Mouse (Mus musculus) brain, embryonic 18.5 days (tissue): ENCODE measurements around the gene Trpc5.

Experiments used
- DNase-seq: peaks from one replicate; pipeline ENCODE4 v3.0.0-alpha.2; 2012; ENCODE audit warnings: low read depth, low spot score

Trpc5 gene

DNA sequence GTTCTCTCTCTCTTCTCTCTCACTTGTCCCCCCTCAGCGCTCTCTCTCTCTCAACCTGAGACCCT lies at the start of gene Trpc5:
TSS of gene Trpc5 (minus strand) at position 39 of the 65 bp plus-strand sequence.
- no peak for DNase-seq

DNA sequence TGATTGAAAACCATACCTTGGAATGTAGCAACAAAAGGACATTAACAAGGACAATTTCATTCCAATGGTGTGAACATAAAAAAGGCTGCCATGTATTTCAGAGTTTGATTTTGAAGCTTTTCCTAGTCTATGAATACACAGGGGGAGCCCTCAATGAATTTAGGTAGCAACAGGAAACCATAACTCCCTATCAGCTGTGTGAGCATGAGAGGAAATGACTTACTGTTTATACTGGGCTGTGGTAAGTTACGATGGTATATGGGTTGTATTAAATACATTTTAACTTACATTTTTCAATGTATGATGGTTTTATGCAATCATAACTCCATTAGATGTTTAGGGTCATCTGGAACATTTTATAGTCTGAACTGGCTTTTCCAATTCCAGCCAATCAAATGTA lies 28.4 kb upstream of the Trpc5 start:
- no peak for DNase-seq

DNA sequence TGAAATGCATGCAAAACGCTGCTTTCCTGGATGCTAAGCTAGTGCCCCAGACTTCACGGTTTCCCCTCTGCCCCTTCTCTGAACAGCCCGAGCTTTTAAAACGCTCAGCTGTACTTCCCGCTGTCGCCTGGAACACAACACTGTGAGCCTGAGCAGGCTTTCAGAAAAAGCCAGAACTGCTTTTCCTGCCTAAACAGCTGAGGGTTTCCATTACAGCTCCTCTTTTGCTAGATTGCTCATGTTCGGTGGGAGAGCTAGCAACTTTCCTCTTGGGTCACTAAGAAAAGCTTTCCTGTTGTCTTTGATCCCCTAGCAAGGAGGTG lies 1.8 kb upstream of the Trpc5 start:
- no peak for DNase-seq

DNA sequence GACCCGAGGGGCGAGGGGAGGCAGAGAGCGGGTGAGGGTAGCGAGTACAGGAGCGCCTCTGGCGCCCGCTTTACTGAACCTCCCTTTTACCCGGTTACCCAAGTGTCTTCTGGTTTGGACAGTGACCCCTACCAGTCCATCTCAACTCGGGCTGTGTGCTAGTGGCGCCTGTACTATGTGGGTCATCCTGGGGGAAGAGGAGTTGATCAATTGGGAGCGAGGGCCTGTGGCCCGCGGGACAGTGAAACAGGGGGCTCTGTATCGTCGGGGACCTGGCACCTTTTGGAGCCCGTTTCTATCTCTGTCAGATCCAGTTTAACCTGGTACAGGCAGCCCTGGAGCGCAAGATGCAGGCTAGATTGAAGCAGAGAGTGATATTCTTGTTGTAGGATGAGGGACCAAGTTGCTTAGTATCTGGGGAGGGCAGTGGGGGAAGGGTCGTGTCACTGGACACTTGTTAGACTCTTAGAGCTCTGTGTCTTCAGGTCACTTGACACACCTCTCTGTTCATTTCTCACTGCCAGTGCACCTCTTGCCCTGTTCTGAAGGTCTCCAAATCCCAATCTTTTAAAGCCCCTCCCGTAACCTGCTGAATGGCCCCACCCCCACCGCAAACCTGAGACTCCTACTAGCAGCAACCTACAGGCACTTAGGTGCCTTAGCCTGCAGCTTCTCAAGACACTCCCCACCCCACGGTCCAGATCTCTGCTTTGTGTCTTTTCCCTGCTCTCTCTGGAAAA lies 1.3 kb upstream of the Trpc5 start:
- no peak for DNase-seq

DNA sequence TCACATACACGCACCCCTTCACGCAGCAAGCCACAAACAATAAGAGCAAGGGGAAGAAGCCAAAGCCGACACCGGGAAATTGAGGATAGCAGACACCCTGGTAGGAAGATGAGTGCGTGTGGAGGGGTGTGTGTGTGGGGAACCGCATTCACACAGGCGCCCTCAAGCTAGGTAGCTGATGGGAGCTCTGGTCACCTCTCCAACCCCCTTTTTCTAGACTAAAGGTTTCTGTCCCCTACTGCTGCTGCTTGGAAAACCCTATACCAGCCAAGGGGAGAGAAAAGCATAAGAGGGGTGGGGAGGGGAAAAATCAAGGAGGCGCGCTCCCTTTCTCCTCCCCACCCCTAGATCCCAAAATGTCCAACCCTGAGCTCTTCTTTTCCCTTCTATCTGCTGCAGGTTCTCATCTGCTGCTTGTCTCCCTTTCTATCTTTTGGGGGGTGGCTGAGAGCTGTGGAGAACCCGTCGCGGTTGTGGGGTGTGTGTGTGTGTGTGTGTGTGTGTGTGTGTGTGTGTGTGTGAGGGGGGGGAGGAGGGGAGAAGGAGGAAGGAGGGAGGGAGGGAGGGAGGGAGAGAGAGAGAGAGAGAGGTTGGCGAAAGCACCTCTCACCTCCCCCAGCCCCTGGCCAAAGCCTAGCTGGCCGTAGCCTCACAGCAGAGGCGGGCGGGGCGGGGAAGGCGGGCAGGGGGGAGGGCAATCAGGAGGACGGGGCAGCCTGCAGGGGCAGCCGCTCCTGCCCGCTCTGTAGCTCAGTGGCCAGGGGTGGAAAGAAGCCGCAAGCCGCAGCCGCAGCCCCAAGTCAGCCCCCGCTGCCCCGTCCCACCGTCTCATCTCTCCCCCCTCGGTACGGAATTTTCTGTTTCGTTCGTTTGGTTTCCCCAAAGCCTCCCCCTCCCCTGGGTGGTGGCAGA lies 483 bp upstream of the Trpc5 start, which contains the start of gene Rtl4:
TSS of gene Rtl4 (plus strand) at position 701 of the 912 bp plus-strand sequence.
- no peak for DNase-seq

DNA sequence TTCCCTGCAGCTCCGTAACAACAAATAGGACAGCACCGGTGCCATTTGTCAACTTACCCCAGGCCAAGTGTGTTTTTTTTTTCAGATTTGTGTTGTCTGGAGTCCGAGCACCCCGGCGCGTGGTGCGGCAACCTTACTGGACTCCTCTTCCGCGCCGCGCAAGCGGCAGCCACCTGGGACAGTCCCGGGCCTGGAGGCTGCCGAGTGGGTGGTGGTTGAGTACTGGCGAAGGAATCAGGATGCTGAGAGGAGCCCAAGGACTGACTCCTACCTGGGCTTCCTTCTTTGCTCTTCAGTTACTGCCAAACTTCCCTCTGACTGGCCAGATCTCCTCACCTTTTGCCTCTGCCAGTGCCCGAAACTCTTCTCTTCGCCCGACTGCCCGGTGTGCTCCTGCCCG lies 238 bp downstream of the Trpc5 start:
- DNase-seq = no peak

DNA sequence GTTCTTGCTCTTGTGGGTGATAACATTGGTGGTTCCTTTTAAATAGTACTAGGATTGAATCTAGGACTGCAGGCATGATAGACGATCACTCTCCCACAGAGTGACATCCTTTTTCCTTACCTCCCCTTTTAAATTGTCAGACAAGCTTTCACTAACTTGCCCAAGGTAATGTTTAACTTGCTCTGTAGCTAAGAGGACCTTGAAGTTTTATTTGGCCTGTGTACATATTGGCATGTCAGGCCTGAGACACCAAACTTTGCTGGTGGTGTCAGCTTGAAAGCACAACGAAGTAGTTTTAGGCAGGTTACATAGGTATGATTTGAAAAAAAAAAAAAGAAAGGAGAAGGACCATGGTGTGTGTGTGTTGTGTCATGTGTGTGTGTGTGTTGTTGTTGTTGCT lies 35.8 kb downstream of the Trpc5 start:
- no peak for DNase-seq

DNA sequence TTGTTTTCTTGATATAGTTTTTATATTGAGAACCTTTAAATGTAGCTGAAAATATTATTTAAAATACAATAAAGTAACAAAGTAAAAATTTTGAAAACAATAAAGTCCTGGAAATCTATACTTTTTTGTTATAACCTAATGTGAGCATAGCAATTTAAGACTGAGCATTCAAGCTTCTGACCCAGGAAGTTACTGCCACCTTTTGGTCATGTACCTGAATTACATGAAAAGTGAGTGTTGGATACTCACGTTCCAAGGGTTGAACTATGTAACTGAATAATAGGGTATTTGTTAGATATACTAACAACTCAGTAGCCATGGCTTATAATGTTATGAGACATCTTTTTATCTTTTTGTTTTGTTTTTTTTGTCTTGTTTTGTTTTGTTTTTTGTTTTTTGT lies 42.6 kb downstream of the Trpc5 start:
- no peak for DNase-seq

DNA sequence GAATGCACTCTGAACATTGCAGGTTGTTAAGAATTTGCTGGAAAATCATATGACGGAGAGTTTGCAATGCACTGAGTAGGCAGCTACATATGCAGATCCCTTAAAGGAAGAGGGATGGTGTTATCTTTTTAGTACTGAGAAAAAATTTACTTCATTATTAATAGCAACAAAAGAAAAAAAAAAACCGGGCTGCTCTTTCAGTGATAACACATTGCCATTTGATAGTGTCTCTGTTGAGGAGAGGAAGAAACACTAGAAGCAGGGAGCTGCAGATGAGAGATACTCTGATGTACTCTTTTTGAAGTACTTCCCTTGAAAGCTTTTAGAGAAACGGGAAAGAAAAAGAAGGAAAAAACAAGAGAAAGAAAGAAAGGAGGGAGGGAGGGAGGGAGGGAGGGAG lies 43.2 kb downstream of the Trpc5 start:
- no peak for DNase-seq

DNA sequence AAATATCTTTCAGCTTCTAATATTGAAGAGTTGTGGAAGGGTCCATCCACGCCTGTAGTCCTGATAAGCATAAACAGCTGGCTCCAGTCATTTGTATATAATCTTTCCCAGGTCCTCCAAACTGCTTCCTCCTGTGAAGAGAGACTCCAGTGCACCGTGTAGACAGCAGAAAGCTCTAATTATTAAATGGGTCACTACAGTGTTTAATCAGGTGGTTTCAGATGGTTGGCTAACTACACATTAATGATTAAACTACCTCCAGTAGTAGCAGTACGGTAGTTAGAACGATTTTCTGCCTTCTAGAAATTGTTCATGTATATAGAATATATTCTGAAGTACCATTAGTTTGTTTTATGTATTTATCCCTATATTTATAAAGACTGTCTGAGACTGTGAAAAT lies 75.2 kb downstream of the Trpc5 start:
- no peak for DNase-seq

DNA sequence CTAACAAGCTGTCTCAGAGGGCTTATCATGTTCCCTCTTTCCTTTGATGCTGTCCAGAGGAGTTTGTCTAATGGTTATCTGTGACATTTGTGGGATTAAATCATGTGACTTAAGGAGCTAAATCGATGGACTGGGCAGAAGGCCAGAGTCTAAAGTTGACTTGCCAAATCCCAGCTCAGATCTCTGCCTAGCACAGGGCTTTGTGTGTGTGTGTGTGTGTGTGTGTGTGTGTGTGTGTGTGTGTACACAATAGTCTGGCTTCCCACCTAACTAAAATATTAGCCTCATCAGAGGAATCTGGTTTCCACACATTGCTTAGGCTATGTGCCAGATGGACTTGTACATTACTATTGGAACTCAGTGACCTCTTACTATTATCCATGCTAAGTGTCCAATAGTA lies 151.5 kb downstream of the Trpc5 start:
- no peak for DNase-seq

DNA sequence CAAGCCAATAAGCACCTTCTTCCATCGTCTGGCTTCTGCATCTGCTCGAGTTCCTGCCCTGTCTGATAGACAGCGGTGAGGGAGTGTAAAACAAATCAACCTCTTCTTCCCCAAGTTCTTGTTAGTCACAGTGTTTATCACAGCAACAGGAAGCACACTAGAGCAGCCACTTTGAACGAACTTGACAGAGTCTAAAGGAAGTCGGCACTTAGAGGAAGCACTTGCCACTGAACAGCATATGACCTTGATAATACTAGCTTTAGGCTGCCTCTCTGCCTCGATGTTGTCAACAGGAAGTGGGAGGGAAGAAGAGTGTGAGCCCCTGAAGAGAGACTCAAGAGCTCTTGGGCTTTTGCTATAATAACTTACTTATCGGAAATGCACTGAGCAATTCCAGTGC lies 161.9 kb downstream of the Trpc5 start:
- DNase-seq = no peak

DNA sequence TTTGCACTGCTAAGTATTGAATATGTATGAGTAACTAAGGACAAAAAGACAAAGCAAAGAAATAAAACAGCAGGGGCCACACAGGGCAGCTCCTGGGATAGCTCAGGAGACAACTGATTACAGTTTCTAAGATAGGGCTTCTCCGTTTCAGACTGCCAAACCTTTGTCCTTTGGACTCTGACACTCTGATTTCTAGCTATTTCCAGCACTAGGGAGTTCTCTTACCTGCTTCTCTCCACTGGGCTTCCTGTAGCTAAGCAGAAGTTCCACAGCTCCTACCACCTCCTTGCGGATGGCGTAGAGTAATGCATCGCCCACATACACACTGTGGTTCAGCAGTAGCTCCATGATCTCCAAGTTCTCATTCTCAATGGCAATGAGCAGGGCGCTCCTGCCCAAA lies 164.7 kb downstream of the Trpc5 start:
- no peak for DNase-seq

DNA sequence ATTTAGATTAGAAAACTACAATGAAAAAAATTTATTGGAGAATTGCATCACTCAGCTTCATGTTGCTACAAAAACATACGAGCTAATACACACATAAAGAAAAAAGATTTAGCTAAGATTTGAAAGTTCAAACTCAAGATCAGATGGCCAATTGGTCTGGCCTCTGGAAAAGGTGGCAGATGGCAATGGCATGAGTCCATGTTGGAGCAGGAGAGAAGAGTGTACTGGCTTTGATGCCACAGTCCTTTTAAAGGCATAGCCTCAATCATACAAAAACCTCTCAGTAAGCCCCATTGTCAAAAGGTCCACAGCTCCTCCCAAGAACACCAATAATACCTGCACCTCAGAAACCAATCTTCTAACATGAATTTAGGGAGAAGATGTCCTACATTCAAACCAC lies 196.6 kb downstream of the Trpc5 start:
- DNase-seq = no peak

DNA sequence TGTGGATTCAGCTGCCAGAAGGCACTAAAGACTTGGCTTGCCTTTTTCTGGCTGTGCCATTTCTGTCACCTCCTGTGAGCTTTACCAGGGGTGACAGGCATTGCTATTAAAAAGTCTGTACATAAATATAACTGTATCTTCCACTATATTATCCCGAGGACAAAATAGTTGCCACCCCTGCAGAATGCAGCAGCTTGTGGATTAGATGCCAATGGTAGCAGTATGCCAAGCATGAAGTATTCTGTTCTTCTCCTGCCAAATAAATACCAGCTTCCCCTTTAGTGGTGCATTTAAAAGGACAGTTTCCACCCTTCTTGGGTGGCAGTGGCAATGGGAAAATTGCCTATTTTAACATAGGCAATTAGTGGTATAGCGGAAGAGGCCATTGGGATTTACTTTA lies 223.6 kb downstream of the Trpc5 start:
- peak; percentile 0 for DNase-seq

DNA sequence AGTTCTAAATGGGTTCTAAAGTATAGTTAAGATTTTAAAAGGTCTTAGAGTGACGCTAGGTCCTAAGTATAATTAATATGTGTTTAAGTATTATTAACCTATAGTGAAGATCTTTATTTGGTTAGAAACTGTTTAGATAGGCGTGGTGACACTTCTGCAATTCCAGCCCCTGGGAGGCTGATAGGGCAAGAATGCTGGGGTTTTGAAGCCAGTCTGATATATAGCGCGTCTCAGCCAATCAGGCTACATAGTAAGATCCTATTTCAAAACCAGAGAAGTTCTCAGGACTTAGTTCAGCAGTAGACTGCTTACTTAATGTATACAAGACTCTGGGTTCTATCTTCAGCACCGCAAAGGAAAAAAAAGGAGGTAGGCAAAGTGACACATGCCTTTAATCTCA lies 231.7 kb downstream of the Trpc5 start, which contains the start of gene Trpc5os:
TSS of gene Trpc5os (plus strand) at position 301 of the 400 bp plus-strand sequence.
- DNase-seq = no peak

DNA sequence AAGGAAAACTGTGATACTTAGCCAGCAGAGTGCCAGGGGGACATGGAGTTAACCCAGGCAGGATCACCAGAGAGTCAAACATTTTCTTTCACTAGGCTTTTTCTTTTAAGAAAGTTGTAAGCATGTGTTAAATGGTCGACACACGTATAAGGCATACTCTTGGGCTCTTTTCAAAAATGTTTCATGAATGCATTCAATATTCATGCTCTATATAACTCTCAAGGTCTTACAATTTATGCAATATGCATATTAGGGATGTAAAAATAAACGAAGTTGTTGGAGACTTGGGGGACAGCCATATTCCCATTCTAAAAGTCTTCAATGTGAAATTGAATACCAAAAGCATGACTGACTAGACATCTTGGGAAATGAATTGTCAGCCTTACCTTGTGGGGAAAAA lies 264.1 kb downstream of the Trpc5 start:
- no peak for DNase-seq

DNA sequence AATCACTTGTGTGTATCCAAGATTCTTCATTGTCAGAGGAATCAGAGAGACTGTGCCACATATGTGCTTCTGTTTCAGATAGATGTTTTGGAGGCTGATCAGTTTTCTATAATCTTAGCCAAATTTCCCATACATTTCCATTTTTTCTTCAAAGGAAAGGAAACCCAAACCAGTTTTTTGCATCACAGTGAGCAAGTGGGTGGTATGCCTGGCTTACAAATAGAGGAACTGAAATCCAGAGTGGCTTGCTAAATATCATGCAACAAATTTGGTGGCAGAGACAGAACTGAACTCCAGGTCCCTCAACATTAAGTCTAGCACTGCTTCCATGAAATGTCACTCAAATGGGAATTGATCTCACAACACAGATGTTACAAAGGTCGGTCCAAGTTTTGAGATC lies 266.9 kb downstream of the Trpc5 start:
- no peak for DNase-seq

DNA sequence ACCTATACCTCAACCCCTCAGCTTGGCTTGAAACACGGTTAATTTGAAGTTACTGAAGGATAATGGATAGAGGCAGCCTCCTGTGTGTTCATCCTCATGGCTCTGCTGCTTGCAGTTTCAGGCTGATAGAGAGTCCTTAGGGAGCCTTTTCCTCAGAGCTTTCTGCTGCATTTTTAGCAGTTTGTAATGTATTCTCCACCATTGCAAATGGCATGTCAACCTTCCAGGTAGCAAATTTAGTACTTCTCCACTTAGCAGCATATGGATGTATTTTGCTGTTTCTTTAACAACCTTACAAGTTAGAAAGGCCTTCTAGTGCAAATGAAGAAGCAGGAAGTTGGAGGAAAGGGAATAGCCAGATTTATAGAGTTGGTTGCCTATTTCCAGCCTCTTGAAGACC lies 267.7 kb downstream of the Trpc5 start:
- DNase-seq = no peak

DNA sequence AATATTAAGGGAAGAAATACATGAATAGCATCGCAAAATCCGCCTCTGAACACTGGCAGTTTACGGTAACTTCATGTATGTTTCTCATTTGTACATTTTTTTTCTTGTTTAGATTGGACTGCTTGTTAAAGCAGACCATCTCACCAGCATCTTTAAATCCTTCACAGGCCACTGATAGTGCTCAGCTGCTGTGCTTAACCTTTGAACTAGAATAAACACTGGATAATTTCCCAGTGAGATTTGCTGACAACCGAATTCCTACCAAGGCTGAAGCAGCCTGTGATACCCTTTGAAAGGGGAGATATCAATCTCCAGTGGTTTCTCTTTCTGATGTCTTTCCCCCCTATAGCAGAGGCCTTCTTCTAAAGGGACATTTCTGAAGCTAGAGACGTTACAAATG lies 279.9 kb downstream of the Trpc5 start:
- no peak for DNase-seq

DNA sequence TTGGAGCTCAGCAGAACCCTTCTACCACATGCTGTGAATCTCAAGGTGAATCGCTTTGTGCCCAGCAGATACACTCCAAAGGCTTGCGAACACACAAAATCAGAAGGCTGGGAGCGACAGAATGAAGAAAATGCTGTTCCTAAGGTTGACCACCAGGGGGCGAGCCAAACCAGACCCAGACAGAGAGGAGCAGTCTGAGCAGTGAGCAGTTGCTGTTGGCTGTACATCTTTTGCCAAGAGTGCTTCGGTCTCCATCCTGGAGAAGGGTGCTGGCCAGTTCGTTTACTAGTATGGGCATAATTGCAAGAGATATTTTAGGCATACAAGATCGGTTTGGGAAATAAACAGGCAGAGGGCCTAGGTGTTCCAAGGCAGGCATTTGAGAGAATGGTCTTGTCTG lies 284.5 kb downstream of the Trpc5 start:
- peak; percentile 30 for DNase-seq

DNA sequence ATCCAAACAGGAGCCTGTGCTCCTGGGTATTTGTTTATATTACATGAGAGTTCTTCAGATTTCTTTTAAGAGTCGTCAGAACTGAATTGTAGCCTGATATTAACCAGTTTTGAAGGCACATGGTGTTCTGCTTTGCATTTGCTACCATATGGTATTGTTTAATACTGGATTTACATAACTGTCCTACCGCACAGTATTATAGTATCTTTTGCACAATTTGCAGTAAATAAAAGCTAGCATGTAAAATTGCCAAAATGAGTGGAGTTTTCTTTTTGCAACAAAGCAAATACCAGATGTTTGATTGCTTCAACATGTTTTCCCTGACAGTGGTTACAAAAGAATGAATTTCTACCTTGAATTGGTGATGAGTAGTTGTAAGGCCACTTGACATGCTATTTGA lies 313.8 kb downstream of the Trpc5 start:
- DNase-seq = no peak

DNA sequence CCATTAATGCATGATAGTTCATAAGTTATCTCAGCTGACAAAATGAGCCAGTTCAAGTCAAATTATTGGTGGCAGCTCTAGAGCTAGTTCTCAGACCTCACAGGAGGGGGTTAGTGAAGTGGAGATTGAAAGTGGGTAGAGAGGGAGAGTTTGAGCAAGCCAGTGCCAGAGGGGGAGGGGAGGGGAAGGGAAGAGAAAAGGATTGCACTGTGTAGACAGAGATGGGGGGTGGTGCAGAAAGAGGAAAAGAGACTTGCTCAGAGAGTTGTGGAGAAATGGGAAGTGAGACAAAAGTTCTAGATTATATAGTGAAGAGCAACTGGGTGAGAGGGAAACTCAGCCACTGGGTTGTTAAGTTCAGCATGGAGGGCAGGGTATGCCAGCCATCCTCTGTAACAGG lies 349.6 kb downstream of the Trpc5 start:
- DNase-seq = no peak

DNA sequence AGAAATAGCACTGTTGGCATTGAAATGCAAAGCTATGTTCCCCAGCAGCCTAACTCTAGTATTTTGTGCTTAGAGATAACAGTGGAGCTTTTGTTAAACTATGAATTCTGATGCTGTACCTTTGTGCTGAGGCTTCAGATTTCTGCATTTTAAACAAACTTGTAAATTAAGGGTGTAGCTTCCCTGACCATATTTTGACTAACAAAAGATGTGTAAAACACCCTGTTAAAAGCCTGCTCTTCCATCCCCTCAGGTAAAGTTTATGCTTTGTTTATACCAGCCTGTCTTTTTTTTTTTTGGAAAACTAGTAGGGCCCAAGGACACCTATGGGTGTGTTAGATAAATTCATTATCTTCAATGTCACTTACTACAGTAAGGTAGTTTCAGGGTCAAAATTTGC lies 350.0 kb downstream of the Trpc5 start:
- no peak for DNase-seq
